Mouse (Mus musculus) ES-E14 (cell line): ENCODE measurements around the gene Plekha3.

ENCODE experiments used
- CHD2 ChIP-seq: IDR thresholded peaks from 2 replicates; pipeline ENCODE4 v1.6.1; 2014; ENCODE audit warnings: mild to moderate bottlenecking, low read depth, low read length, inconsistent platforms
- HCFC1 ChIP-seq: IDR thresholded peaks from 2 replicates; pipeline ENCODE4 v1.6.1; 2012; ENCODE audit warnings: low read length, inconsistent platforms, borderline replicate concordance; ENCODE audit not compliant: insufficient read depth
- MAFK ChIP-seq: IDR thresholded peaks from 2 replicates; pipeline ENCODE4 v1.6.1; 2014; ENCODE audit warnings: mild to moderate bottlenecking, low read depth, low read length, inconsistent platforms; ENCODE audit not compliant: insufficient read depth
- ZC3H11A ChIP-seq: IDR thresholded peaks from 2 replicates; pipeline ENCODE4 v1.6.1; 2012; ENCODE audit warnings: low read depth, mild to moderate bottlenecking, inconsistent platforms, low read length, borderline replicate concordance

- TF ChIP-seq MAFK = no peak
- TF ChIP-seq ZC3H11A = no peak
- TF ChIP-seq HCFC1 = no peak
- no peak for TF ChIP-seq CHD2
Observed at GRCm38 (mm10) chr2:76676401-76677226, 1.5 kb downstream of the Plekha3 start.
